In the genomic region with DNA sequence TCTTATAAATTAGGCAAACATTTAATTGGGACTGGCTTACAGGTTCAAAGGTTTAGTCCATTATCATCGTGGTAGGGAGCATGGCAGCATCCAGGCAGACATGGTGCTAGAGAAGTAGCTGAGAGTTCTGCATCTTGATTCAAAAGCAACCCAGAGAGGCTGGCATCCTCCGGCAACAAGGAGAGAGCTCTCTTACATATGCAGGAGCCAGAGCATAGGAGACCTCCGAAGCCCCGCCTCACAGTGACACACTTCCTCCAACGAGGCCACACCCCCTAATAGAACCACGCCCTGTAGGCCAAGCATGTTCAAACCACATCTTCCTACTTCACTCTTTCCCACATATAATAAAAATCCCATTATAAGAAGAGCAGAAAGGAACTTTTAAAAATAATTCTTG, we compare ENCODE assay signal across 8 mouse cellular contexts.
A peak's percentile ranks its signal among the peaks of the same experiment; 100 is the strongest.
DNase-seq lines count a peak whose midpoint lies in the region; ATAC-seq and TF ChIP-seq lines count a peak whose summit lies in the region.

No protein-coding gene starts in this region.

- ATAC-seq in liver, embryonic 11.5 days (replicated peaks; ENCODE audit: low FRiP score): 0 out of 2 replicates have a peak, but pooled peaks have one; percentile 39

- H3K4me3 ChIP-seq in gastrocnemius, adult 2 months: peak overlapping the region; percentile 63
- H3K4me3 ChIP-seq in MEL (ENCODE audit: control insufficient read depth in 1 of 2, insufficient read depth in 1 of 2, low read depth in 2 of 2, low read length in 2 of 2): peak overlapping the region; percentile 8 to 33; a peak in 2 of 4 replicates
- H3K4me3 ChIP-seq in hindbrain, embryonic 10.5 days: peak overlapping the region; percentile 39
- H3K4me3 ChIP-seq in liver, embryonic 11.5 days (ENCODE audit: low read depth, low read length): no peak overlapping the region

- TF ChIP-seq CTCF in gastrocnemius, adult 2 months (IDR thresholded peaks at IDR 0.05): no peak
- TF ChIP-seq CTCF in MEL (IDR thresholded peaks at IDR 0.05 in 2 of 3, conservative IDR thresholded peaks at IDR 0.05 in 1 of 3; ENCODE audit: control insufficient read depth in 1 of 3, insufficient read depth in 1 of 3, low read depth in 2 of 3, low read length in 3 of 3, poor library complexity in 1 of 3, severe bottlenecking in 1 of 3): no peak

- TF ChIP-seq EP300 in MEL (IDR thresholded peaks at IDR 0.05; ENCODE audit: low read depth in 1 of 2, low read length in 2 of 2): no peak

- H3K9ac ChIP-seq in MEL (ENCODE audit: control insufficient read depth, low read depth, low read length, poor library complexity, severe bottlenecking): no peak overlapping the region
- H3K9ac ChIP-seq in liver, embryonic 11.5 days (ENCODE audit: low read depth, low read length): no peak overlapping the region

- H3K9me3 ChIP-seq in MEL (replicated peaks; ENCODE audit: insufficient read depth, low read length): no peaks in the 10 kb centered on the region
- peaks cover 11% of the 10 kb centered on the region for H3K9me3 ChIP-seq in hindbrain, embryonic 10.5 days
- H3K9me3 ChIP-seq in liver, embryonic 11.5 days (ENCODE audit: control insufficient read depth, low read length): no peaks in the 10 kb centered on the region; the same call in 1 of the 2 replicates

- intact Hi-C loops in gastrocnemius, adult 2 months (cut with DNase I): loop anchor here (2.0 to 10.0 kb wide), 2 partner anchors 178 to 302 kb away; no protein-coding TSS in a partner anchor

- H3K27ac ChIP-seq in gastrocnemius, adult 2 months: 0 out of 2 replicates have a peak overlapping the region, but pooled peaks have one; percentile 41
- no peak overlapping the region for H3K27ac ChIP-seq in MEL (ENCODE audit: control insufficient read depth, low read depth, low read length)
- peak overlapping the region; percentile 84 for H3K27ac ChIP-seq in hindbrain, embryonic 10.5 days
- H3K27ac ChIP-seq in liver, embryonic 11.5 days (ENCODE audit: low read depth, low read length): no peak overlapping the region

- 65% methylated on average over 6 of the region's 6 CpGs for WGBS in hindbrain, embryonic 10.5 days
- WGBS in liver, embryonic 11.5 days: 64% methylated on average over 6 of the region's 6 CpGs

- H3K79me2 ChIP-seq in MEL (ENCODE audit: control insufficient read depth, insufficient read depth, low read length, poor library complexity): no peaks in the 10 kb centered on the region

- no peak for TF ChIP-seq POLR2A in MEL (IDR thresholded peaks at IDR 0.05; ENCODE audit: control insufficient read depth in 1 of 2, insufficient read depth in 1 of 2, low read depth in 1 of 2, low read length in 2 of 2, poor library complexity in 1 of 2)

- no peak for DNase-seq in gastrocnemius, adult 2 months
- DNase-seq in gastrocnemius, postnatal 25 days: no peak
- DNase-seq in MEL (ENCODE audit: low read depth, low spot score): peak; percentile 77
- peak; percentile 32 for DNase-seq in hindbrain, embryonic 10.5 days (ENCODE audit: low spot score)
- no peak for DNase-seq in liver, embryonic 11.5 days (ENCODE audit: low spot score)
- no peak for DNase-seq in urinary bladder, postnatal 14 days (ENCODE audit: low spot score)
- no peak for DNase-seq in thymus, postnatal 10 days (ENCODE audit: low spot score in 2 of 2)
- DNase-seq in spleen, postnatal 10 days (ENCODE audit: low spot score in 2 of 2): no peak

- H3K4me1 ChIP-seq in MEL (ENCODE audit: control insufficient read depth in 1 of 2, insufficient read depth in 2 of 2, low read length in 2 of 2): peaks cover 0 to 2% of the 10 kb centered on the region in 2 experiments; a peak in 1 of 4 replicates
- H3K4me1 ChIP-seq in hindbrain, embryonic 10.5 days (replicated peaks): peaks cover 25% of the 10 kb centered on the region
- no peaks in the 10 kb centered on the region for H3K4me1 ChIP-seq in liver, embryonic 11.5 days (replicated peaks; ENCODE audit: control insufficient read depth, insufficient read depth, low read length)

- H3K4me2 ChIP-seq in liver, embryonic 11.5 days: peak overlapping the region; percentile 36

- TF ChIP-seq RAD21 in MEL (IDR thresholded peaks at IDR 0.05; ENCODE audit: low read depth, low read length): no peak

- H3K27me3 ChIP-seq in MEL (ENCODE audit: control insufficient read depth in 1 of 2, insufficient read depth in 2 of 2, low read length in 2 of 2): no peaks in the 10 kb centered on the region
- H3K27me3 ChIP-seq in hindbrain, embryonic 10.5 days (ENCODE audit: insufficient read depth, poor library complexity, severe bottlenecking): no peaks in the 10 kb centered on the region
- no peaks in the 10 kb centered on the region for H3K27me3 ChIP-seq in liver, embryonic 11.5 days (replicated peaks; ENCODE audit: control insufficient read depth, insufficient read depth, low read length)

- no peaks in the 10 kb centered on the region for H3K36me3 ChIP-seq in MEL (ENCODE audit: control insufficient read depth in 1 of 2, insufficient read depth in 2 of 2, low read length in 2 of 2)
- no peaks in the 10 kb centered on the region for H3K36me3 ChIP-seq in hindbrain, embryonic 10.5 days
- H3K36me3 ChIP-seq in liver, embryonic 11.5 days (ENCODE audit: control insufficient read depth, insufficient read depth, low read length): no peaks in the 10 kb centered on the region

TF ChIP-seq in MEL, 35 proteins besides CTCF, POLR2A, EP300 and RAD21:
- TF ChIP-seq JUND (IDR thresholded peaks at IDR 0.05; ENCODE audit: low read depth, low read length) (no peak), ZMIZ1 (IDR thresholded peaks at IDR 0.05; ENCODE audit: low read depth, low read length) (no peak)

Comparison
In these comparisons a context has a peak if more than half of its experiments do, and no peak if none do; other contexts are left out.
1. DNase-seq: peak in MEL (single experiment) and hindbrain, embryonic 10.5 days (single experiment); none in gastrocnemius, adult 2 months (single experiment), gastrocnemius, postnatal 25 days (single experiment), liver, embryonic 11.5 days (single experiment), urinary bladder, postnatal 14 days (single experiment), thymus, postnatal 10 days (0 of 2) and spleen, postnatal 10 days (0 of 2).
2. H3K27ac ChIP-seq: peak in gastrocnemius, adult 2 months (single experiment) and hindbrain, embryonic 10.5 days (single experiment); none in MEL (single experiment) and liver, embryonic 11.5 days (single experiment).